Mouse (Mus musculus): Measurements from ENCODE around the gene Gdi2. TPM values are rescaled to one million over a fixed set of nuclear protein-coding genes. Genes with fewer than 3 reads are reported as not detected.
"Not testable (repeated sequence)": the region's sequence is repeated elsewhere in the genome, so short reads cannot be mapped to it uniquely, and the experiment has no call there.

Gdi2 gene
- polyA plus RNA-seq (2015; fragmentation: Nextera tagmentation; extraction: Ambion mirVana), result 427 and 443 TPM in 2 replicates

GRCm38 (mm10) chr13:3537594-3538222 lies at the start of gene Gdi2:
Gene Gdi2, plus strand, starts transcription at chr13:3538063.
- Histone ChIP-seq H3K9ac (peak within 1 kb of the TSS; percentile 95), H3K27ac (peak within 1 kb of the TSS; percentile 100), H3K4me2 (replicated peaks) (peak within 1 kb of the TSS; percentile 71), H3K4me3 (replicated peaks) (peak within 1 kb of the TSS; percentile 93), H3K36me3 (no peaks in the 10 kb centered on the region), H3K27me3 (replicated peaks) (no peaks in the 10 kb centered on the region), H3K4me1 (replicated peaks) (peaks cover 6% of the 10 kb centered on the region; the same call in 1 of the 2 replicates), H3K9me3 (no peaks in the 10 kb centered on the region)
- peak; percentile 98 for ATAC-seq
- under 1% methylated on average over 36 of the region's 47 CpGs for WGBS

DNA sequence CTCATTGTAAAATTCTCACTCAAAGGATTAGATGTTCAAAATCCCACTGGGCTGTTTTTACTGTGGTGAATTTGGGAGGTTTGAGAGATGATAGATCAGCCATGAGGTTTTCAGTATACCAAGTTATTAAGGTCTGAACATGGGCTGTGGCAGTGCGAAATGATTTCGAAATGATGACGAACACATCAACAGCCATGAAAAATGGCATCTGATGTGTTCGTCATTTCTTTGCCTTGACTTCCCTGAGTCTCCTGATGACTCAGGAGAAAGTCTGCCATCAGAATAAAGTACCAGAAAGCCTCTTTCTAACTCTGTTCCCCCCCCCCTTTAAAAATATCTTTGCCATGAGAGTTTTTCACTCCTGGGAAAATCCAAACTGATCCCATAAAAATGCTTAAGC lies 42.3 kb upstream of the Gdi2 start:
- no peak for ATAC-seq
- Histone ChIP-seq H3K9me3 (no peaks in the 10 kb centered on the region), H3K27ac (no peak overlapping the region), H3K27me3 (replicated peaks) (no peaks in the 10 kb centered on the region), H3K4me2 (replicated peaks) (no peak overlapping the region), H3K4me3 (replicated peaks) (no peak overlapping the region), H3K4me1 (replicated peaks) (no peaks in the 10 kb centered on the region), H3K9ac (no peak overlapping the region), H3K36me3 (no peaks in the 10 kb centered on the region)
- WGBS, result 90% methylated on average over 4 of the region's 4 CpGs

DNA sequence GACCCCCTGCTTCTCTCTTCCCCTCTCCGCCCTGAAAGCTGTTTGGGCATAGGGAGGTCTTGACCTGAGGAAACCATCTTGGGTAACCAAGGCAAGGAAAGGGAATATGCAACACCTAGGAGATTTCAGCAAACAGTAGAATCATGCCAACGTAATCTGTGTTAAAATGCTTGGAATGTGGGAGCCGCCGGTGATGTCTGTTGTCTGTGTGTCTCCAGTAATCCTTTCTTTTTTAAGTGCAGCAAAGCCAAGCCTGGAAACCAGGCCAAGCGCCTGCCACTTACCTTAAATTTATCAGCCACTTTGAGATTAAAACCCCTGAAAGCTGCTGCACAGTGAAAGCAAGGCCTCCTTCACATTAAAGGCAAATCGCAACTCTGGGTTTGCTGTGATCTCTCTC lies 36.8 kb upstream of the Gdi2 start:
- H3K27me3 ChIP-seq (replicated peaks); H3K4me1 ChIP-seq (replicated peaks); H3K9me3 ChIP-seq; H3K4me3 ChIP-seq (replicated peaks); H3K9ac ChIP-seq; ATAC-seq; H3K36me3 ChIP-seq; H3K27ac ChIP-seq; H3K4me2 ChIP-seq (replicated peaks): not testable (repeated sequence)
- 69% methylated on average over 6 of the region's 6 CpGs for WGBS

- not testable (repeated sequence) for H3K9ac ChIP-seq
These were observed 22.5 kb upstream of the Gdi2 start for GRCm38 (mm10) chr13:3515351-3515750.

DNA sequence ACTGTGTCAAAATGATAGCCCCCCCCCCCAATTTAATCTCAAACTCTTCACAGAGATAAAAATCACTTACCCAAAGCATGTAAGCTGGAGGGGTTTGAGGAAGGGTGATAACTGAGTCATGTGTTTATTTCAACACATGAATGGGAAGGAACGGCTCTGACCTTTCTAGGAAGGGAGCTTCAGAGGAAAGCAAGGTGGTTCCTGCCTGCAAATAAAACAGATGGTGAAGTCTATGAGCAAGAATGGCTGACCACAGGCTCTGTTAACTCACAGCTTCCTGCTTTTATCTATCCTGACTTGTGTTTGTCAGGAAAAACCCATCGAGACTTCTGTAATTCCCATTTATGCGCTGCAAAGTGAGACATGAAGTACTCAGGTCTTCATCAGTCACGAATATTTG lies 18.5 kb upstream of the Gdi2 start:
- WGBS, result 67% methylated on average over 4 of the region's 4 CpGs
- ATAC-seq, result not testable (repeated sequence)

More at GRCm38 (mm10) chr13:3515351-3515750, 22.5 kb upstream of the Gdi2 start:
- ATAC-seq; H3K4me2 ChIP-seq (replicated peaks); H3K4me3 ChIP-seq (replicated peaks); H3K27me3 ChIP-seq (replicated peaks); H3K9me3 ChIP-seq; H3K27ac ChIP-seq; H3K36me3 ChIP-seq; H3K4me1 ChIP-seq (replicated peaks): not testable (repeated sequence)
- 80% methylated on average over 6 of the region's 6 CpGs for WGBS

GRCm38 (mm10) chr13:3519994-3520393 lies 17.9 kb upstream of the Gdi2 start:
- H3K36me3 ChIP-seq; H3K9me3 ChIP-seq; H3K27ac ChIP-seq; ATAC-seq; H3K9ac ChIP-seq; H3K4me3 ChIP-seq (replicated peaks); H3K4me1 ChIP-seq (replicated peaks); H3K27me3 ChIP-seq (replicated peaks); H3K4me2 ChIP-seq (replicated peaks): not testable (repeated sequence)
- WGBS, result 25% methylated on average over 1 of the region's 1 CpGs

More for the DNA sequence above, 18.5 kb upstream of the Gdi2 start:
- not testable (repeated sequence) for H3K36me3 ChIP-seq; H3K4me3 ChIP-seq (replicated peaks); H3K9me3 ChIP-seq; H3K9ac ChIP-seq; H3K27me3 ChIP-seq (replicated peaks); H3K4me1 ChIP-seq (replicated peaks); H3K27ac ChIP-seq; H3K4me2 ChIP-seq (replicated peaks)

GRCm38 (mm10) chr13:3523459-3523858 lies 14.4 kb upstream of the Gdi2 start:
- 61% methylated on average over 6 of the region's 6 CpGs for WGBS
- no peak overlapping the region for H3K4me2 ChIP-seq (replicated peaks)
- H3K27ac ChIP-seq, result no peak overlapping the region
- no peak for ATAC-seq
- no peaks in the 10 kb centered on the region for H3K4me1 ChIP-seq (replicated peaks)
- H3K9ac ChIP-seq, result no peak overlapping the region
- H3K27me3 ChIP-seq (replicated peaks), result no peaks in the 10 kb centered on the region
- H3K4me3 ChIP-seq (replicated peaks), result no peak overlapping the region
- no peaks in the 10 kb centered on the region for H3K9me3 ChIP-seq
- H3K36me3 ChIP-seq, result no peaks in the 10 kb centered on the region

DNA sequence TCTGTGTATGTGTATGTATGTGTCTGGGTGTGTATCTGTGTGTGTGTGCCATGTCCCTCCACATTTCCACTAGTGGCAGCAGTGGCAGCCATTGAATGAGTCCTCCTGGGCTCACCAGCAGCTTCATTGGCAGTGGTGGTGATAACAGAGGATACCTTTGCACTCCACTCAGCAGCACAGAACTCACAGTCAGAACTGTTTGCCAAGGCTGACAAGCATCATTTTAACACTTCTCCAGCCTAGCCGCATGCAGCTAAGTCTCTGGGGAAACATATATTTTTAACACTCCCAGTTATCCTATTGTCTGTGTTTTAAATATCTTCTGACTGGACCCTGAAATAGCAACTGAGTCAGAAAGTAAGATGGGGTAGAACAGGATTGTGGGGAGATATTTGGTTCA lies 13.9 kb upstream of the Gdi2 start:
- no peaks in the 10 kb centered on the region for H3K4me1 ChIP-seq (replicated peaks)
- H3K27ac ChIP-seq, result no peak overlapping the region
- H3K9me3 ChIP-seq, result no peaks in the 10 kb centered on the region
- H3K9ac ChIP-seq, result no peak overlapping the region
- no peaks in the 10 kb centered on the region for H3K27me3 ChIP-seq (replicated peaks)
- H3K36me3 ChIP-seq, result no peaks in the 10 kb centered on the region
- WGBS, result 94% methylated on average over 1 of the region's 1 CpGs
- no peak overlapping the region for H3K4me3 ChIP-seq (replicated peaks)
- no peak overlapping the region for H3K4me2 ChIP-seq (replicated peaks)
- no peak for ATAC-seq

GRCm38 (mm10) chr13:3525611-3526051 lies 12.2 kb upstream of the Gdi2 start:
- no peaks in the 10 kb centered on the region for H3K4me1 ChIP-seq (replicated peaks)
- no peak overlapping the region for H3K27ac ChIP-seq
- peak; percentile 45; the same call in 1 of the 2 replicates for ATAC-seq
- no peak overlapping the region for H3K4me2 ChIP-seq (replicated peaks)
- H3K9me3 ChIP-seq, result no peaks in the 10 kb centered on the region
- H3K4me3 ChIP-seq (replicated peaks), result no peak overlapping the region
- no peaks in the 10 kb centered on the region for H3K27me3 ChIP-seq (replicated peaks)
- H3K36me3 ChIP-seq, result no peaks in the 10 kb centered on the region
- H3K9ac ChIP-seq, result no peak overlapping the region
- 54% methylated on average over 4 of the region's 4 CpGs for WGBS

- Histone ChIP-seq H3K27me3 (replicated peaks) (no peaks in the 10 kb centered on the region), H3K9me3 (no peaks in the 10 kb centered on the region), H3K36me3 (no peaks in the 10 kb centered on the region), H3K27ac (no peak overlapping the region), H3K4me3 (replicated peaks) (no peak overlapping the region), H3K4me1 (replicated peaks) (no peaks in the 10 kb centered on the region), H3K4me2 (replicated peaks) (no peak overlapping the region), H3K9ac (no peak overlapping the region)
- no peak for ATAC-seq
- 84% methylated on average over 8 of the region's 8 CpGs for WGBS
These were observed 11.5 kb upstream of the Gdi2 start for GRCm38 (mm10) chr13:3526328-3526727.

GRCm38 (mm10) chr13:3530451-3530850 lies 7.4 kb upstream of the Gdi2 start:
- H3K9ac ChIP-seq, result no peak overlapping the region
- H3K4me2 ChIP-seq (replicated peaks), result no peak overlapping the region
- 55% methylated on average over 3 of the region's 3 CpGs for WGBS
- H3K4me1 ChIP-seq (replicated peaks), result no peaks in the 10 kb centered on the region
- ATAC-seq, result peak; percentile 45; the same call in 1 of the 2 replicates
- no peaks in the 10 kb centered on the region for H3K27me3 ChIP-seq (replicated peaks)
- H3K9me3 ChIP-seq, result no peaks in the 10 kb centered on the region
- H3K36me3 ChIP-seq, result no peaks in the 10 kb centered on the region
- H3K27ac ChIP-seq, result no peak overlapping the region
- H3K4me3 ChIP-seq (replicated peaks), result no peak overlapping the region

DNA sequence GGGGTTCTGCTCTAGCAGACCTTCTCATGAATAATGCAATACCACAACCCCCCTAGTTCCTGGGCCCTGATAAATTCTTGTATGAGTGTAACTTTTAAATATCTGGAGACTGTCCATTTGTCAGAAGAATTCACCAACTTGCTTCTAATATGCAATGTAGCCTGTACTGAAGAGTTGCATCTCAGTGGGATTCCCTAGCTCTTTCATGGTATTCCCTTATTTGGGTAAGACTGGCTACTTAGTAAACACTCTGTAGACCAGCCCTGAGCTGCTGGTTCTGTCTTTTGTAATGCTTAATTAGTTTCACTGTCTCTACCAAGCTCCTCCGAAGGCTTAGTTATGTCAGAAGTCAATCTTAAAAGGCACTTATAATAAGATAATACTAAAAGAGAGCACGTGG lies 6.7 kb upstream of the Gdi2 start:
- H3K27ac ChIP-seq; H3K9me3 ChIP-seq; ATAC-seq; H3K27me3 ChIP-seq (replicated peaks); H3K4me3 ChIP-seq (replicated peaks); H3K4me2 ChIP-seq (replicated peaks); H3K36me3 ChIP-seq; H3K9ac ChIP-seq; H3K4me1 ChIP-seq (replicated peaks): not testable (repeated sequence)
- 64% methylated on average over 2 of the region's 2 CpGs for WGBS

DNA sequence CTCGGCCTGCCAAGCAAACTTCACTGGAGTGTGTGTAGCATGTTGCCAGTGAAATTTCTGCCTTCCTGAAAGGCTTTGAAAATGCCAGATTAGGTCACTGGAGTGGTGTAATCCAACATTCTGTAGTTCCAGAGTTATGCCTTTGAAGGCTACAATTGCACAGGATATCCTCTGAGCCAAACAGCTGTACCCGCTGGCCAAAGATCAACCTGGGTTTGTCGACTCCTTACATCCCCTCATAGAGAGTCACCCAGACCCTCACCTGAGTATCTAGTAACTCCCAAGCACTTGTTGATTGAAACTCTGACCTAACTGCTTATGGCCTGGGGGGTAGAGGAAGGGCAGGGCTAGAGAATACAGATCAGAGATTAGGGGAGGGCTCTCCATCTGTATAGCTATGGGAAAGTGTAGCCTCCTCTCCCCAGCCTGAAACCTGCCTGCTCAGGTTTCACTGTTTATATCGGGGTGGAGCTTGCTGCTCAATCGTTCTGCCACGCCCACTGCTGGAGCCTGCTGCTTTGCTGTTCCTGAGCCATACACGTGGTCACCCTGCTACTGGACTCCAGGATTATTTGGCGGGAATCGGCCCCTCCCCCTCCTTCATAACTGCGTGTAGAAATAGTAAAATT lies 6.1 kb upstream of the Gdi2 start:
- ATAC-seq, result peak; percentile 58
- Histone ChIP-seq H3K9ac (no peak overlapping the region), H3K4me2 (replicated peaks) (no peak overlapping the region), H3K27me3 (replicated peaks) (no peaks in the 10 kb centered on the region), H3K9me3 (no peaks in the 10 kb centered on the region), H3K36me3 (no peaks in the 10 kb centered on the region), H3K27ac (no peak overlapping the region), H3K4me3 (replicated peaks) (no peak overlapping the region), H3K4me1 (replicated peaks) (no peaks in the 10 kb centered on the region)
- whole genome bisulfite sequencing, result 60% methylated on average over 10 of the region's 10 CpGs
